Mouse (Mus musculus): ENCODE results near the gene Hoxd13.

Hoxd13 gene

DNA sequence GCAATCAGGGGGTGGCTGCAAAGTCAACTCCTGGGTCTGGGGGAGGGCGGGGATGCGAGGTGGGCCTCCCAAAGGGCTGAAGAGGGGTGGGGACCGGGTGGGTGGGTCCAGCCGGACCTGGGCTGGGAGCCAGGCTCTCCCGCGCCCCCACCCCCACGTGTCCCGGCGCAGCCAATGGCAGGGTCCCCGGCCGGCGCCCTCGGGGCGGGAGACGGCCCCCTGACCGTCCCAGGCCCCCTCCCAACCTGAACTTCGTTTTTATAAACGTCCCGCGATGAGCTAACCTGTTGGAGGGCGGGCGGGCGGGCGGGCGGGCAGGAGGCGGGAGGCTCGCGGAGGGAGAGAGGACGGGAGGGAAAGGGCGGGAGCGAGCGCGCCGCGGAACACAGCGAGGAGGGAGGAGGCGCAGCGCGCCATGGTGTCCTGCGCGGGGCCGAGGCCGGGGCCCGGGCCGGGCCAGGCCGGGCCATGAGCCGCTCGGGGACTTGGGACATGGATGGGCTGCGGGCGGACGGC is at the start of gene Hoxd13:
Hoxd13 (plus strand) TSS at position 469 of the 516 bp plus-strand sequence.
- DNase-seq, result no peak

GRCm38 (mm10) chr2:74619676-74620246 is 48.3 kb upstream of the Hoxd13 start:
- DNase-seq, result no peak

DNA sequence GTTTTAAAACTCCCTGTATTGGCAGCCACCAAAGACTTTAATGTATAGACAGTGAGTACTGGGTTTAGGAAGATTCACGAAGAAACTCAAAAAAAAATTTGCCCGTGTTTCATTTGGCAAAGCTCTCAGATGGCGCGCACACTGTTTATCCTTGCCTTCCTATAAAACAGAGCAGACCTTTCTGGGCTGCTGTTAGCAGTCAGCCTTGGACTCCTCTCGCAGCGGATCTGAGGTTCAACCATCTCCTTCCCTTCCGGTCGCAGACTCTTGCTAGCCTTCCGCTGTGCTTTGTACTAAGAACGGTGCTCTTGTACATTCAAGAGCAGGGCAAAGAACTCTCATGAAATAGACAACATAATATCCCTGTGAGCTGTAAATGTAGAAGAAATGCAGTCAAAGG is 47.7 kb upstream of the Hoxd13 start:
- DNase-seq, result no peak

DNA sequence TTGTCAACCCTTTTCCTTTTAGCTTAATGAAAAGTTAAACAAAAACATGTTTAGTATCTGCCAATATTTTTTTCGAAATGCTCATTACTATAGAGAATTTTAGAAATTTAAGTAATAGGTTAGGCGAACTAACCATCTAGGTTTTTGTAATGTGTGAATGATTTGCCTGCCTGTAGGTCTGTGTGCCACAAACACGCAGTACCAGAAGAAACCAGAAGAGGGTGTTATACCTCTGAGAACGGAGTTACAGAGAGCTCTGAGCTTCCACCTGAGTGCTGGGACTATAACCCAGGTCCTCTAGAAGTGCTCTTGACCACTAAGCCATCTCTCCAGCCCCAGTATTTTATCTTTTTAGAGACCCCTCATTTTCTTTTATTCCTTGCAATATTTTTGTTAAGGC is 32.7 kb upstream of the Hoxd13 start:
- no peak for DNase-seq

DNA sequence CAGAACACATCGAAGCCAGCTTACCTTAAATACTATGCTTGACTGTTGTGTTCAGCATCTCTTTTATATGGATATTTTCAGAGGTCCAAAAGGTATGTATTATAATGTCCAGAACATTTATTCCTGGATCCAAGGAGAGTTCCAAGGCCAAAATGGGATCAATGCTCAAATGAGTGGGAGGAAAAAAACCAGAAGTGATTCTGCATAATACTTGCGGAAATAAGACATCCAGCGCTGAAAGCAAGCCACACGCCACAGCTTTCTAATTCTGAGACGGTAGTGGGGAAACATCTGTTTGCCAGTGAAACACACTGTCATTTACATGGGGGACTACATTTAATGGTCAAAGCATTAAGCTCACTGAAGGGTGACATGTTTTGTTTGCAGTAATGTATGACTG is 25.7 kb upstream of the Hoxd13 start:
- no peak for DNase-seq

GRCm38 (mm10) chr2:74645631-74646030 is 22.5 kb upstream of the Hoxd13 start:
- DNase-seq, result no peak

- no peak for DNase-seq
Observed at GRCm38 (mm10) chr2:74647082-74647864, 20.8 kb upstream of the Hoxd13 start.

DNA sequence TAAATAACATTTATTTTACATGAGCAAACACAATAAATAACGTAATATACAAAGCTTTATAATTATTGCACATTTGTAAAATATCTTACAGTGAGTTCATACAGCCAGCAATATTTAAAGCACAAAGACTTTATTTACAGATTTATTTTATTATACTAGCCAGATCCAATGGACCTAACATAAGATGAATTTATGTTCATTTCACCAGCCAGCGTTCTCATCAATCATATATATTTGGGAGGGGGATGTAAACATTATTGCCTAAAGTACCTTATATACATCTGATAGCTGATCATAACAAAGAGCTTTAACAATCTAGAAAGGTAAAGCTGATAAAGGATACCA is 15.1 kb upstream of the Hoxd13 start:
- no peak for DNase-seq

DNA sequence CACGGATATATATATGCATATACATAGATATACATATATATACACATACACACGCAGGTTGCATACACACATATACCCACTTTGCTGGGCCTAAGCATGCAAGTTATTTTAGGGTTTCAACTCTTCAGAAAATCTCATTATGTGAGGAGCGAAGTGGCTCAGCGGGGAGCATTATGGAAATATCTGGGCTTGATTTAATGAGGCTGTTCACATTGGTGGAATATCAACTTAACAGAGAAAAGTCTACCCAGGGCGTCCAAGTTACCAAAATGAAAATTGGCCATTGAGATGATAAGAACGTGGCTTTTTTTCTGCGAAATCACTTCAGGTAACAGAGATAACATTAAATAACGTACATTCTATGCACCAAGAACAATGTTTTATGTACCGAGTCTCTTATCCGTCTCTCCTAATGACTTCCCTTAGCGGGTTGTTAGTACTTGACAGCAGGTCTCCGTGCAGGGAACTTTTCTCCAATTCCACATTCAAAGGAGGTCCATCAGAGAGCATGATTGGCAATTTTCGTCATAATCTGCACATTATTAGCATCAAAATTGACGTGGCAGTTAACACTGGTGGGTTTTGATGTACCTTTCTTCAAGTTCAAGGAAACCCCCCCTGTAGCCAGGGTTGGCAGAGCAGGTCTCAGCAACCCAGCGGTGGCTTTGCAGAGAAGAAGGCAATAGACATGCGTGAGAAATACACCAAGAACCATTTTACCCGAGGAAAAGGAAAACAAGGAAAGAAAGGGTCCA is 14.2 kb upstream of the Hoxd13 start:
- no peak for DNase-seq

- no peak for DNase-seq
Observed at GRCm38 (mm10) chr2:74654743-74655419, 13.2 kb upstream of the Hoxd13 start.

- DNase-seq, result peak; percentile 38
Observed at GRCm38 (mm10) chr2:74655420-74655781, 12.7 kb upstream of the Hoxd13 start.

- DNase-seq, result peak; percentile 38
Observed at GRCm38 (mm10) chr2:74655821-74656631, 12.1 kb upstream of the Hoxd13 start.

DNA sequence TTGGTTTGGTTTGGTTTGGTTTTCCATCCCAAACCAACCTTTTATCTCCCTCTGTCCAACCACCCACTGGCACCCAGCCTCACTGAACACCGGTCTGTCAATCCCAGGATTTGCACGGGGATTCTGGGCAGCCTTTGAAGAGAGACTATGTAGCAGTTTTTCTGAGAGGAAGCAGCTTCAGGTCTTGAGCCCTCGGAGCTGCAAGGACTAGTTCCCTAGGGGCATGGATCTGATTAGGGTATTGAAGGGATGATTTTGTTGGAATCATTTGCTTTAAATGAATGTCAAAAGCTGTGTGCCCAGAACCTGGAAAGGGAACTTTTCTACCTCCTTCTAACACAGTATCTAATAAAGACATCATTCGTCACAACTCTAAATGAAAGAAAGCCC is 11.5 kb upstream of the Hoxd13 start:
- peak; percentile 29 for DNase-seq

GRCm38 (mm10) chr2:74657251-74658023 is 10.7 kb upstream of the Hoxd13 start:
- DNase-seq, result peak; percentile 63

DNA sequence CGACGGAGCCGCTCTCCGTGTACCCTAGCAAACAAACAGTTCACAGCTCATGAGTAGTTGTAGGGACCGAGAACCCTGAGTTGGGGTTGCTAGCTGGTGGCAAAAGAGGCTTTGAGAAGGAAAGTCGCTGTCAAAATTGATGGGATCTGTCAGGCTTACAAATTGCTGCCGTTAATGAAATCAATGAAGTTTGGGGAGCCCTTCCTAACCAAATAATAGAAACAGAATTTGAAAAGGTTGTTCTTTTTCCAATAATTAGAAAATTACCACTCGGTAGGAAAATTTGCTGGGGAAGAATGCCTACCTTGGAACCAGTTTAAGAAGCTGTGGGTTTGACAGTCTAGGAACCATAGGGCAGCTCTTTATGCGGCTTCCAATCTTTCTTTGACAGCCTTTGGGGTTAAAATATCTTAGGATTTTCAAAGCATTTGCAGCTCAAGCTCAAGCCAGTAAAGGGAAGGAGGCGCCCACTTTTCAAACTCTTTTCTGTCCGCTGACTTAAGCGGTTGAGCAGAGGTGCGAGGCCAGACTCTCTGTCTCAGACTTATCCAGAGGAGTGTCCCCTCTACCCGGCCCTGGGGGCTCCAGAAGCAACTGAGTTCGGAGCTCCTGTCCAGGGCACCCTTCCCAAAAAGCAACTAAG is 10.0 kb upstream of the Hoxd13 start:
- peak; percentile 21 for DNase-seq

DNA sequence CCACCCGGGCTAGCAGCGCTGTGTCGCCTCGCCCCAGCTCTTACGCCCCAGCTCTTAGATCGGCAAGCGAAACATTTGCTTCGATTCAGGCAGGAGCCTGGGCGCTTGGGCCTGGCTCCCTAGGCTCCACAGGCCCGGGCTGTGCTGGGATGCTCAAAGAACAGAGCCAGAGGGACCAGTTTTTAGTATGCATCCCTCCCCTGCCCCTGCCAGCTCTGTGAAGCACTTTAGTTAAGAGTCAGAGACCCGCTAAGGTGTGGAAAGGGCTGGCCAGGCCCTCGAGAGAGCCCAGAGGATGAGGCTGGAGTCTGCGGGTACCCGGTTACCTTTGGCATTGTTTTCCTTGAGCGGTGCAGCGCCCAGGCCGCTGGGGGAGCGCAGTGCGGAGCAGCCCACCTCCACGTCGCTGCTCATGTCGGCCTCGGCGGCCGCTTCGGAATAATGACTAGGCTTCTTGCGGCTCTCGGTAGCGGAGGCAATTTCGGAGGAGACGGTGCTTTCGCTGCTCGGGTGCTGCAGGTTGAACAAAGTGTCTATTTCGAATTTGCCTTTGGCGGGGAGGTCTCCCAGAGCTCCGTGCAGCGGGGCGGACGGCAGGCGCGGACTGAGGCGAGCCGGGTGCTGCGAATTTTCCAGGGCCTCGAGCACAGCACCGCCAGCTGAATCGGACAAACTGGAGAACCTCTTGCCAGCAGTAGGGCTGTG is 9.3 kb upstream of the Hoxd13 start:
- peak; percentile 43 for DNase-seq

DNA sequence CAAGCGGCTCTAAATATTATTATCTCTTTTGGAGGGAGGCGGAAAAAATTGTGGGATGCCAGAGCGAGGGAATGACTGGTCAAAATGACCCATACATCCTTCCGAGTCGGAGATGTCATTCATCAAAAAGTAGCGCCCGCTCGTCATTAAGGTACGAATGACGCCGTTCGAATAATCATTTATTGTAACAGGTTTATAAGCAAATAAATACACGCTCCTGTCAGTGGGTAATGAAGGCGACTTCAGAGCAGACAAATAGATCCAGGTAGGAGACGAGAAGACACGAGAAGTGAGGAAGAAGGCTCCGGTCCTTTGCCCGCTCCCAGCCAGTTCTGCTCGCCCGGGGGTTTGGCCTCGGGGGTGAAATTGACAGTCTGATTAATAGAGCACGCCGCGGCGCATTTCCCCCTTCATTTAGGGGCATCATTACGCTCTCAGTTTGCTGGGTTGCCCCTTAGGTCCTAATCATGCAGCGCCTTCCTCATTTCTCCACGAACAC is 8.6 kb upstream of the Hoxd13 start, which contains the start of gene Evx2:
Evx2 (minus strand) TSS at position 51 of the 499 bp plus-strand sequence.
- DNase-seq, result peak; percentile 31

- peak; percentile 8 for DNase-seq
Observed at GRCm38 (mm10) chr2:74660421-74661375, 7.4 kb upstream of the Hoxd13 start.

- peak; percentile 40 for DNase-seq
Observed at GRCm38 (mm10) chr2:74661685-74662084, 6.4 kb upstream of the Hoxd13 start.

All from kidney, adult 18-20 months (tissue).